Mouse (Mus musculus): ENCODE data around the gene Tectb. TPM values are rescaled to one million over a fixed set of nuclear protein-coding genes. Genes with fewer than 3 reads are reported as not detected.

The Tectb gene
- polyA plus RNA-seq, 1 experiment from 2014 or later = 0.68 TPM

DNA sequence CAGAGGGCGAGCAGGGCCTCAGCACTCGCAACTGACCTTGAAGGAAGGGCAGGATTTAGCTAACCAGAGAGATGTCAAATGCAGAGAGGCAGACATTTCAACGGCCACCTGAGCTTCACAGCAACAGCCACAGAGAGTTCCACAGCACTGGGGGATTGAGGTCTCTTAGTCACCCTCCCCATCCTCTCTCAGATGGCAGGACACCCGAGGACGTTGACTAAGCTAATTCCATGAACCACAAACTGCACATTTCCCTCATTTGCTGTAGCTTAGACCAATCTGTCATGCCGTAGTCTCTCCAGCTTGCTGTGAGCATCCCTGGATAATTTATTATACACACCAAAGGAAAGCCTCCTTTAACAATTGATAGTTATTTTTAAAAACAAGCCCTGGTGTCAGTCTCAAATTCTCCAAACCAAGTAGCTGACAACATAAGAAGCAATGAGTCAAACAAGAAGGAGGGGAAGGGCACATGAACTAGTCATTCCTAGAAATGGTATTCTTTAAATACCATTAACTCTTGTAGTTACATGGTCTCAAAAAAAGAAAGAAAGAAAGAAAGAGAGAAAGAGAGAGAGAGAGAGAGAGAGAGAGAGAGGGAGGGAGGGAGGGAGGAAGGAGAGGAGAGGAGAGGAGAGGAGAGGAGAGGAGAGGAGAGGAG lies 59.4 kb downstream of the Tectb start:
- no peak for ATAC-seq (ENCODE audit: low FRiP score, low TSS enrichment)
- Histone ChIP-seq H3K9ac (replicated peaks; ENCODE audit: low read length) (no peak overlapping the region), H3K36me3 (ENCODE audit: control insufficient read depth, insufficient read depth, low read length) (no peaks in the 10 kb centered on the region)

DNA sequence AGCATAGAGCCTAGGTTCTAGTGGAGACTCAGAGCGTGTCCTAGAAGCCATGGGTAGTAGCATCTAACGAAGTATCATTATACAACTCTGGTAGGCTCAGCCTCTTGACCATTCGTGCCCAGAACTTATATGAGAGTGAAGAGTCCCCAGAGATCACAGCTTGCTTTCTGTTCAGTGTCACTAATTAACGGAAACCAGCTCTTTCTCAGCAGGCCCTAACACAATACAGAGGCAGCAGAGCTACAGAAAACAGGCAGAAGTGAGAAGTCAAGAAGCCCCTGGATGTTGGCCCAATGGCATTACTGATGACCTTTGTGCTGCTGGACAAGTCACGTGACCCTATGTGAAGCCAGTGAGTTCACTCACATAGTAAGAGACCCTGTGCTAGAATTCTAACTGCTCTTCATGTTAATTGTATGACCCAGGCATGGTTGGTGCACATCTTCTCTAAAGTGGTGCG lies 60.7 kb downstream of the Tectb start, which contains the start of gene Gucy2g:
TSS of gene Gucy2g (minus strand) at position 51 of the 460 bp plus-strand sequence.
- Histone ChIP-seq H3K27ac (replicated peaks; ENCODE audit: low read depth, low read length) (no peak within 1 kb of the TSS), H3K27me3 (ENCODE audit: control insufficient read depth, insufficient read depth, low read length) (no peaks in the 10 kb centered on the region), H3K9me3 (ENCODE audit: control insufficient read depth, low read length) (no peaks in the 10 kb centered on the region), H3K4me3 (replicated peaks; ENCODE audit: low read depth, low read length) (no peak within 1 kb of the TSS), H3K4me1 (ENCODE audit: control insufficient read depth, insufficient read depth, low read length) (no peaks in the 10 kb centered on the region), H3K4me2 (ENCODE audit: low read length) (no peak within 1 kb of the TSS), H3K36me3 (ENCODE audit: control insufficient read depth, insufficient read depth, low read length) (no peaks in the 10 kb centered on the region), H3K9ac (replicated peaks; ENCODE audit: low read length) (no peak within 1 kb of the TSS)
- 75% methylated on average over 6 of the region's 6 CpGs for WGBS
- ATAC-seq (ENCODE audit: low FRiP score, low TSS enrichment) (no peak), DNase-seq (no peak)

More for the DNA sequence above, 59.4 kb downstream of the Tectb start:
- H3K9me3 ChIP-seq (ENCODE audit: control insufficient read depth, low read length) = no peaks in the 10 kb centered on the region
- H3K4me1 ChIP-seq (ENCODE audit: control insufficient read depth, insufficient read depth, low read length) = no peaks in the 10 kb centered on the region
- no peak overlapping the region for H3K4me2 ChIP-seq (ENCODE audit: low read length)
- DNase-seq = no peak
- no peak overlapping the region for H3K4me3 ChIP-seq (replicated peaks; ENCODE audit: low read depth, low read length)
- 76% methylated on average over 6 of the region's 6 CpGs for WGBS
- H3K27me3 ChIP-seq (ENCODE audit: control insufficient read depth, insufficient read depth, low read length) = no peaks in the 10 kb centered on the region
- no peak overlapping the region for H3K27ac ChIP-seq (replicated peaks; ENCODE audit: low read depth, low read length)

DNA sequence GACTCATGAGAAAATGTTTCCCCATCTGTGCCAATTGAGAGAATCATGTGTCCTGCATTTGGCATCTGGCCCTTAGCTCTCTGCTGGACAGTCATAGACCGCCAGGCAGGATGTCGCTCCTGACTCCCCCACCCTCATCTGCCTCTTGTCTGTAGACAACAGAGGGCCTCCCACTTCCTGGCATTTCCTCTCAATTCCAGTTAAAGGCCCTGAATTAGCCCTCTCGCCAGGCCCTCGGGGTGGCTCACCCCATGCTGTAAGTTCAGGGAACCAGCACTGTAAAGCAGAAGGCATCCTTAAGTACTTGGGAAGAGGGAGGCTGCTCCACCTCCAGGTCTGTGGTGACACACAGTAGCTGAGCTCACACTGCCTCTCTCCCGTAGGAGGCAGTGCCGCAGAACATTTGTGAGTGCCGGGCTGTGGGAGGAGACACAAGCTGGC lies 64.3 kb downstream of the Tectb start:
- no peaks in the 10 kb centered on the region for H3K36me3 ChIP-seq (ENCODE audit: control insufficient read depth, insufficient read depth, low read length)
- H3K9ac ChIP-seq (replicated peaks; ENCODE audit: low read length) = no peak overlapping the region
- H3K4me3 ChIP-seq (replicated peaks; ENCODE audit: low read depth, low read length) = no peak overlapping the region
- 23% methylated on average over 7 of the region's 7 CpGs for WGBS
- H3K4me2 ChIP-seq (ENCODE audit: low read length) = no peak overlapping the region
- H3K27me3 ChIP-seq (ENCODE audit: control insufficient read depth, insufficient read depth, low read length) = no peaks in the 10 kb centered on the region
- no peaks in the 10 kb centered on the region for H3K9me3 ChIP-seq (ENCODE audit: control insufficient read depth, low read length)
- no peak overlapping the region for H3K27ac ChIP-seq (replicated peaks; ENCODE audit: low read depth, low read length)
- ATAC-seq (ENCODE audit: low FRiP score, low TSS enrichment) = no peak
- DNase-seq = peak; percentile 16
- H3K4me1 ChIP-seq (ENCODE audit: control insufficient read depth, insufficient read depth, low read length) = no peaks in the 10 kb centered on the region

Small RNA genes within 50 kb of the gene (microRNA-seq; reads per million reads assigned to microRNA genes)
- 2.4 reads per million, percentile 15 among the genes with 10 or more reads in this experiment for gene Mir6715

Other genes starting within 250 kb of the Tectb start
- gene Gpam, start 53.5 kb upstream of the Tectb start, polyA plus RNA-seq (2014; fragmentation: Nextera tagmentation; extraction: Ambion mirVana) = 19.3 and 28.7 TPM in 2 replicates
- gene Gucy2g, start 60.5 kb downstream of the Tectb start, polyA plus RNA-seq (2014; fragmentation: Nextera tagmentation; extraction: Ambion mirVana) = 0.07 and 0.18 TPM in 2 replicates
- gene Acsl5, start 71.2 kb downstream of the Tectb start, polyA plus RNA-seq (2014; fragmentation: Nextera tagmentation; extraction: Ambion mirVana) = 7.3 and 12.6 TPM in 2 replicates
- 52.7 and 72.4 TPM in 2 replicates for gene Zdhhc6, start 135.3 kb downstream of the Tectb start, polyA plus RNA-seq (2014; fragmentation: Nextera tagmentation; extraction: Ambion mirVana)
- gene Vti1a, start 135.6 kb downstream of the Tectb start, polyA plus RNA-seq (2014; fragmentation: Nextera tagmentation; extraction: Ambion mirVana) = 25.3 and 33.9 TPM in 2 replicates